Mouse (Mus musculus): ENCODE measurements around the gene Nxnl1.

Gene Nxnl1

GRCm38 (mm10) chr8:71566501-71566900 lies at the start of gene Nxnl1:
Gene Nxnl1 (minus strand): TSS chr8:71566601.
- DNase-seq (ENCODE audit: low read depth, low spot score), result no peak

- no peak for DNase-seq (ENCODE audit: low read depth, low spot score)
These were observed 47.0 kb upstream of the Nxnl1 start for GRCm38 (mm10) chr8:71613418-71613817.

DNA sequence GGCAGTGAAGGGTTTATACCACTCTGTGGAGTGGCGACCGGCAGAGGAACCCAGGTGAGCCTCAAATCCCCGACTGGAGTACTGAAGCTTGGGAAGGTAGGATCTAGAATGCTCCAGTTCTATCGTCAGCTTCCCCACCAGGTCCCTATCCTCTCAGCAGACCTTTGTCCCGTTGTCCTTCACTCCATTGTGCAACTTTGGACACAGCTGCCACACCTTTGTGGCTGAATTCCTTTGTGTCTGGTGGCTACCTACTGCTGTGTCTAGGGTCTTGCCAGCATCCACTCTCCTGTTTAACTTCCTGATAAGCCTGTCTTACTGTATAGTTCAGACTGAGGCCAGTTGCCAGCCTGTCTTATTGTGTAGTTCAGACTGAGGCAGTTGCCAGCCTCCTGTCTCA lies 45.7 kb upstream of the Nxnl1 start:
- DNase-seq (ENCODE audit: low read depth, low spot score), result peak; percentile 75

- DNase-seq (ENCODE audit: low read depth, low spot score), result peak; percentile 100
These were observed 44.6 kb upstream of the Nxnl1 start, which contains the start of gene Colgalt1 for GRCm38 (mm10) chr8:71610822-71611651. Gene Colgalt1 (plus strand): TSS chr8:71610998.

DNA sequence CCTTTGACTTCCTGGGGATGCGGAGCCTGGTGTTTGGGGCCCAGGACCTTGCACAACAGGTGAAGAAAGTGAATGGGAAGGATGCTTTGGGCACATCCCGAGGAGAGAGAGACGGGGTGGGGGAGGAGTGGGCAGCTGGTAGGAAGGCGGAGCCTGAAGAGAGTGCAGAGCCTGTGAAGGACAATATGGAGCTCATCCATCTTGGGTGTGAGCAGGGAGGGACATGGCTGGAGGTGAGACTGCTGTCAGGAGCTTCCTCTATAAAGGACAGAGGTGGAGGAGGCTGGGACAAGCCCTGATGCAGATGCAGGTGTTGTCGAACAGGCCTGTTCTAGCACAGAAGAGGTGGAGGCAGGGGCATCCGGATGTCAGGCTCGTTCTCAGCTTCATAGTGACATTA lies 37.6 kb upstream of the Nxnl1 start:
- DNase-seq (ENCODE audit: low read depth, low spot score), result no peak

DNA sequence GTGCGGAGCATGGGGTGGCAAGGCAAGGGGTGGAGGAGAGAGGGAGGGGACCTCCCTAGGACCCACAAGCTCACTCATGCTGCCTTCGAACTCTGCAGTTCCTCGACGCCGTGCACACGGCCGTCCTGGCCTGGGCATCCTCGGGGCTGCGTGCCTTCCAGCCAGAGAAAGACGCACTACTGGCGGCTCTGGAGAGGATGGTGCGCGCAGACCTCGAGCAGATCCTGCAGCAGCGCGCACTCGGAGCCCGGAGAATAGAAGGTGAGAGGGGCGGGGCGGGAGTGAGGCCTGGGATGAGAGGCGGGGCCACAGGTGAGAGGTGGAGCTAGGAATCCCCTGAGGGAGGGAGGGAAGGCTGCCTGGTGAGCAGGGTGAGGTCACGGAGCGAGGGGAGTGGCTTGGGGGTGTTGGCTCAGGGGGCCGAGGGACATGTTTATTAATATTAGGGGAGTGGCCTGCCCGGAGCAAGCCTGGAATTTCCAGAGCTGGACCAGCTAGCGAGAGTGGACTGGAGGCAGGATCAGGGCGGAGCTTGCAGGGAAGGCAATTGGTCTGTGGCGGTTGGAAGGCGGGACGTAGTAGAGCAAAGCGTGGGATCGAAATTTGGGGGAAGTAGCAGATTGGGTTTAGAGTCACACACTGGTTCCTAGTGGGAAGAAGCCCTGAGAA lies 36.4 kb upstream of the Nxnl1 start:
- peak; percentile 92 for DNase-seq (ENCODE audit: low read depth, low spot score)

DNA sequence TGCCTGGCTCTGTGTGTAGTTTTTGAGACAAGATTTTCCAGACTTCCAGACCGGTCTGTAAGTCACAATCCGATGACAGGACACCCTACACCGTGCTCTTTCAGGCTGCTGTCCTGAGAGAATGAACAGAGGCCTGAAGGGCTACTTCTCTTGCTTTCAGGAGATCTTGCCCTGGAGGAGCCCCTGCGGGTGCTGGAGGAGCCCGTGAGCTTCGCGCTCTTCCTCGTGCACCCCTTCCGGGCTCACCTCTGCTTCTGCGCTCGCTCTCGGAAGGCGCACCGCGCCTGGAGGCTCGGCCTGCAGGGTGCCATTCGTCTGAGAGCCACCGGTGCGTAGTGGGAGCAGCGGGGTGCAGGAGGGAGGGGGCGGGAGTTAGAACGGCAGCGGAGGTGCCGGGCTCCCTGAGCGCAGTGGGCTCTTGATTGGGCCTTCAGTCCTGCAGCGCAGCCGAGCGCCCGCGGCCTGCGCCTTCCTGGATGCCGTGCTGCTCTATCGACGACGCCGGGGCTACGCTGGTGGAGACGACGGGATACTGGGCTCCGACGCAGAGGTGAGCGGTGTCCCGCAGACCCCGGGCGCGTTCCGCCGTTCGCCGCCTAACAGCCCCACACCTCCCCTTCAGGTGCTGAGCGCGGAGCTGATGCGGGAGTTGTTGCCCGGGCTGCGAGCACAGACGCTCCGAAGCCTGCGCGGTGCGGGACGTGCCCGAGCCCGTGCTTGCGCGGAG lies 35.7 kb upstream of the Nxnl1 start:
- DNase-seq (ENCODE audit: low read depth, low spot score), result no peak

DNA sequence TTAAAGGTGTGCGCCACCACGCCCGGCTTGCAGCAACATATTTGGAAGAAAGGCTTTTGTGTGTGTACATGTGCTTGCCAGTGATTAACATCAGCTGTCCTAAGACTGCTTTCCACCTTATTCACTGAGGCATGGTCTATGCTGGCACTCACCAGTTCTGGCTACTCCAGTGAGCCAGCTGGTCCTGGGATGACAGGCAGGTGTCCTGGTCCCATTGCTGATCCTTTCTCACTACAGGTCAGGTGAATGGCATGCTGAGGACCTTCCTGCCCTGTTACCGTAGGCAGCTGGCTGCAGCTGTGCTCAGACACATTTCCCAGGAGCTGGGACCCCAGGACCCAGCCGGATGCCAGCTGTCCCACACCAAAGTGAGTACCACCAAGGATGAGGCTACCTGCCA lies 32.4 kb upstream of the Nxnl1 start:
- DNase-seq (ENCODE audit: low read depth, low spot score), result no peak

GRCm38 (mm10) chr8:71598375-71598774 lies 32.0 kb upstream of the Nxnl1 start:
- DNase-seq (ENCODE audit: low read depth, low spot score), result no peak

- DNase-seq (ENCODE audit: low read depth, low spot score), result no peak
These were observed 31.1 kb upstream of the Nxnl1 start, which contains the start of gene Fam129c for GRCm38 (mm10) chr8:71597451-71597850. Gene Fam129c (plus strand): TSS chr8:71597648.

DNA sequence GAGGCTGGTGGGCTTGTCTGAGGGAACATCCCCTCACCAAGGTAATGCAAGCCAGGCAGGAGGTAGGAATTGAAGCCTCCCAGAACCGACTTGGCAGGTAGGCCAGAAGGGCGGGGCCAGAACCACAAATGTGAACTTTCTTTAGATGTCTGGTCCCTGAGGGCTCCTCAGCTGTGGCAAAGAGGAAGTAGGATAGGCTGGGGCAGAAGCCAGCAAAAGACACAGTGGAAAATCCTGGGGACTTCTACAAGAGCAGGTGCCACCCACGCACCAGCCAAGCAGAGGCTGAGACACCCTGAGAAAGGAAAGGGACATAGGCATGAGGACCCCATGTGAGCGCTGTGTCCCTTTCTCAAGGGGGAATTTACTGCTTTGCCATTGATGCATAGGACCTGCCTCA lies 30.4 kb upstream of the Nxnl1 start:
- DNase-seq (ENCODE audit: low read depth, low spot score), result no peak

DNA sequence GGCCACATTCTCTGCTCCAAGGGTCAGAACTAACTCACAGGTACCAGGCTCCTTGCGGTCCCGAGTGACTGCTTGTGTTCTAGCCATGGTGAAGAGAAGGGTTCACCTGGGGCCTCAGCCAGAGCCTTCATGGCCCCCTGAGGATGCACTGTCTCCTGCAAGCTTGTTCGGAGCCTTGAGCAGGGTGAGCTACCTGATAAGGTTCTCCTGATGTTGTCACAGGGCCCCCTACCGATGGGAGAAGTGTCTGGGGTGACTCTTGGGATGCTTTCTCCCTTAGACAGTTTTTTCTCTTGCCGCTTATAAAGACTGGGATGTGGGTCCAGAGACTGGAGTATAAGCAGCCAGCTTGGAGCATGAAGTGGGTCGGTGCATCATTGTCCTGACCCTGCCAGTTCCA lies 30.0 kb upstream of the Nxnl1 start:
- peak; percentile 58 for DNase-seq (ENCODE audit: low read depth, low spot score)

DNA sequence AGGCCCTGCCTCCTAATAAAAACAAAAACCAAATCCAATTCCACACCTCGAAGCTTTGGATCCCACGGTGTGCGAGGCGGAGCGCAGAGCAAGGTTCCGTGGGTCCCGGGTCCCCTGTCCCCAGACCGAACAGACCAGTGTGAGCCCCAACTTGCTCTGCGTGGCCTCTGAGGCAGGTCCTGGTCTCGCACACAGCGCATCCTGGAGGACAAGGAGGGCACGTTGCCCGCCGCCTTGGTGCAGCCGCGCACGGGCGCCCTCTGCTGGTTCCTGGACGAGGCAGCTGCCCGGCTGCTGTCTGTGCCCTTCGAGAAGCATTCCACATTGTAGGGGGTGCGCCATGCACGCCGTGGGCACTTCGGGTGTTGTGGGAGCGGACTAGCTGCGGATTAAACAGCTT lies 29.5 kb upstream of the Nxnl1 start:
- peak; percentile 88 for DNase-seq (ENCODE audit: low read depth, low spot score)

DNA sequence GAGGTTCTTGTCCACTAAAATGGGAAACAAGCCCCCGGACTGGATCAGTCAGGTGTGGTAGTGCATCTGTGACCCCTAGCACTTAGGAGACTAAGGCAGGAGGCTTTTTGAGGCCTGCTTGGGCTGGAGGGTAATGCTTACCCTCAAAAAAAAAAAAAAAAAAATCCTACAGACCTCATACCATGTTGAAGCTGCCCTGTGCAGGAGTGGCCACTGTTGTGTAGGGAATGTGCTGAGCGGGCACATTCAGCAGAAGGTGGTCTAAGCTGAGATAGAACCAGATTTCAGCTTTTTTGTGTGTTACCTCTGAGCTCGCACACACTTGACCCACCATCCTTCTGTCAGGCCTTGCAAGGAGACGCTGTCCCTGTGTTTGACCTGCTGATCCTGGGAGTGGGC lies 27.9 kb upstream of the Nxnl1 start:
- DNase-seq (ENCODE audit: low read depth, low spot score), result no peak

- no peak for DNase-seq (ENCODE audit: low read depth, low spot score)
These were observed 27.3 kb upstream of the Nxnl1 start for GRCm38 (mm10) chr8:71593556-71594323.

- DNase-seq (ENCODE audit: low read depth, low spot score), result peak; percentile 31
These were observed 26.2 kb upstream of the Nxnl1 start for GRCm38 (mm10) chr8:71592374-71593170.

DNA sequence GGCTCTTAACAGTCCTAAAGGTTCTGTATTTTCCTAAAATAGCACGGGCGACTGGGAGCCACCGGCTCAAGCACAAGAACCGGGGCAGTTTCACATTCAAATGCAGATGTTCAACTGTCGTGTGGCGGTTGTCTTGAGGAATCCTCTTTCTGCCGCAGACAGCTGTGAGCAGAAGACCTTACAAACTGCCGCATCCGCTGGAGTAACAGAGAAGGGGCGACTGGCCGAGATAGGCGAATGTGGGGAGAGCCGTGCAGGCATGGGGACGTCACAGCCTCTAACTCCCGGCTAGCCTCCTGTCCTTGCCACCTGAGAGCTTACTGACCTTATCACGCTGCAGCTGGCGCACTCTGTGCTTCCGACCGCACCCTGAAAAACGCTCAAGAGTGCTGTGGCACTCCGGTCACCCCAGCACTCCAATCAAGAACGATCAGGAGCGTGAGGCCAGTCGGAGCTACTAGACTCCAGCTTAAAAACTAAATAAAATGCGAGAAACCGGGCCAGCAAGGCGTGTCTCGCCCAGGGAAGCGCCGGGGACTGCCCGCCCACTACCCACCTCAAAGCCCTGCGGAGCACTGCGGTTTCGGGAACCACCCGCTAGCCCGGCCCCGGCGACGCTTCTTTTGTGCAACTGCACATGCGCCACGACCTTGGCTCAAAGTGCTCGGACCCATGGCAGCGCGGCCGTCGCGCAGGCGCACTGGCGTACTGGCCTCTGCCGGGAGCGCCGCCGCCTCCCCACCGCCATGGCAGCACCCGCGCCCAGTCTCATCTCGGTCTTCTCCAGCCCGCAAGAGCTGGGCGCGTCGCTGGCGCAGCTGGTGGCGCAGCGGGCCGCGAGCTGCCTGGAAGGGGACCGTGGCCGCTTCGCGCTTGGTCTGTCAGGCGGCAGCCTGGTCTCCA lies 25.3 kb upstream of the Nxnl1 start, which contains the start of gene Pgls:
TSS of gene Pgls (plus strand) at position 706 of the 903 bp plus-strand sequence.
- DNase-seq (ENCODE audit: low read depth, low spot score), result peak; percentile 98

DNA sequence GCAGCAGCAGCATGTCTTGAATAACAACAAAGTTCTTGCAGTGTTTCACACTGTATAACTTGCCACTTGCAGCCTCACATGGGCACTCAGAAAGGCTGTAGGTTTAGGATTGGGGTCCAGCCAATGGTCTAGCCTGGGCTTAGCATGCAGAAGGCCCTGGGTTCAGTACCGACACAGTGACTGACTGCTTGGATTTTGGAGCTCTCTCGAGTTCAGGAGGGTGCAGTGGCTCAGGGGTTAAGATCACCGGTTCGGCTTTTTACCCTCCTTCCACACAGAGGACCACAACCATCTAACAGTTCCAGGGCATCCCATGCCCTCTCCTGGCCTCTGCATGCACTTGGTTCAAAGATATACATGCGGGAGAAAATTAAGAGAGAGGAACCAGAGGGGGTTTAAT lies 24.6 kb upstream of the Nxnl1 start:
- DNase-seq (ENCODE audit: low read depth, low spot score), result no peak

- DNase-seq (ENCODE audit: low read depth, low spot score), result no peak
These were observed 22.4 kb upstream of the Nxnl1 start for GRCm38 (mm10) chr8:71588762-71589161.

DNA sequence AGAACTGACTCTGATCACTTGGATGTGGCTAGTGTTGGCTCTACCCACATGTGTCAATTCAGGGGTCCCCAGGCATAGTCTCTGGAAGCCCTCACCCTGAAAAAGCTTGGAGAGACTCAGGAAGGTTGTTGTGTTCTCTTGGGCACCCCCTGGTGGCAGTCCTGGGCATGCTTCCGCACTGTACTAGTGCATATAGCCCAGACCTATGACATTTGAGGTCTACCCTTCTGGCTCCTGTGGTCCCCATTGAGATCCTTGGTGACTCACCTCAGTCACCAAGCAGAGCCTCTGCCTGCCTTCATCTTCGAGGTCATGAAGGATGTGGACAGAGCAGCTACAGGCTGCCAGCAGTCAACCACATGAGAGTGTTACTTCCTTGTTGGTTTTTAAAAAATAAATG lies 20.5 kb upstream of the Nxnl1 start:
- DNase-seq (ENCODE audit: low read depth, low spot score), result peak; percentile 71

Measured in ES-CJ7 (cell line).